Mouse (Mus musculus) small intestine, adult 2 months (tissue): ENCODE measurements around the gene Akap5. TPM values are rescaled to one million over a fixed set of nuclear protein-coding genes. Genes with fewer than 3 reads are reported as not detected.

Experiments
- H3K27ac ChIP-seq: fragments of 200-500 bp; 2 replicates; pipeline ENCODE4 v1.5.1; 2012; ENCODE audit warnings: low read depth, low read length, control low read depth, inconsistent platforms; ENCODE audit not compliant: insufficient read depth
- H3K27me3 ChIP-seq: fragments of 200-500 bp; 2 replicates; pipeline ENCODE4 v1.6.1; 2012; ENCODE audit warnings: mild to moderate bottlenecking, moderate library complexity, low read length, inconsistent platforms; ENCODE audit not compliant: control insufficient read depth, insufficient read depth
- H3K36me3 ChIP-seq: fragments of 200-500 bp; 2 replicates; pipeline ENCODE4 v1.6.1; 2012; ENCODE audit warnings: mild to moderate bottlenecking, low read length, control low read depth, inconsistent platforms; ENCODE audit not compliant: control insufficient read depth, insufficient read depth
- H3K4me1 ChIP-seq: fragments of 200-500 bp; 2 replicates; pipeline ENCODE4 v1.6.1; 2012; ENCODE audit warnings: low read length, inconsistent platforms, mixed read lengths; ENCODE audit not compliant: control insufficient read depth, insufficient read depth, insufficient read length
- H3K4me3 ChIP-seq: fragments of 200-500 bp; 2 replicates; pipeline ENCODE4 v1.5.1; 2012; ENCODE audit warnings: low read depth, mild to moderate bottlenecking, control low read depth, inconsistent platforms, low read length, moderate library complexity
- CTCF ChIP-seq: fragments of 200-500 bp; IDR thresholded peaks from 2 replicates; pipeline ENCODE4 v1.5.1; 2012; ENCODE audit warnings: low read depth, mild to moderate bottlenecking, control low read depth, inconsistent platforms, low read length, moderate library complexity, mixed read lengths; ENCODE audit not compliant: insufficient replicate concordance, insufficient read length; ENCODE audit errors: extremely low read depth
- POLR2A ChIP-seq: fragments of 200-500 bp; IDR thresholded peaks from 2 replicates; pipeline ENCODE4 v1.6.1; 2012; ENCODE audit warnings: low read depth, mild to moderate bottlenecking, control low read depth, inconsistent platforms, low read length, moderate library complexity
- WGBS: fragments of 180-500 bp; shearing (Covaris S2); methylation state at CpG from one replicate; pipeline ENCODE4 v1.1.7; 2018; 5-methylcytosine and 5-hydroxymethylcytosine counted together
- polyA plus RNA-seq: library from polyadenylated mRNA; depleted of rRNA; stranded (reverse); fragments of >200 nt; gene quantifications from 2 replicates; pipeline ENCODE4 v1.2.3, GENCODE M21; 2012; rRNA removed

The Akap5 gene
- polyA plus RNA-seq, 1 experiment, result 0.04 TPM

GRCm38 (mm10) chr12:76380151-76380550 is 55.5 kb downstream of the Akap5 start:
- H3K4me1 ChIP-seq, result peaks cover 5% of the 10 kb centered on the region; the same call in 1 of the 2 replicates
- WGBS, result 53% methylated on average over 7 of the region's 7 CpGs
- TF ChIP-seq CTCF, result no peak
- TF ChIP-seq POLR2A, result no peak
- no peaks in the 10 kb centered on the region for H3K27me3 ChIP-seq
- H3K4me3 ChIP-seq, result no peak overlapping the region
- H3K36me3 ChIP-seq, result no peaks in the 10 kb centered on the region
- no peak overlapping the region for H3K27ac ChIP-seq

Other genes with a start within 250 kb of the Akap5 start
- gene Esr2, start 147.6 kb upstream of the Akap5 start, polyA plus RNA-seq, result 0.05 TPM in 1 of 2 replicates, not detected in the other
- gene Tex21, start 78.1 kb upstream of the Akap5 start, polyA plus RNA-seq, result not detected in 2 replicates
- gene Mthfd1, start 69.6 kb upstream of the Akap5 start, polyA plus RNA-seq, result 7.3 and 11.3 TPM in 2 replicates
- gene Zbtb25, start 44.7 kb downstream of the Akap5 start, polyA plus RNA-seq, result 1.4 and 2.2 TPM in 2 replicates
- 0.55 and 0.89 TPM in 2 replicates for gene Zbtb1, start 45.4 kb downstream of the Akap5 start, polyA plus RNA-seq
- gene Hspa2, start 79.3 kb downstream of the Akap5 start, polyA plus RNA-seq, result 3.7 and 8.9 TPM in 2 replicates
- not detected in 2 replicates for gene Ppp1r36, start 92.6 kb downstream of the Akap5 start, polyA plus RNA-seq
- gene Plekhg3, start 206.0 kb downstream of the Akap5 start, polyA plus RNA-seq, result 12.3 and 16.9 TPM in 2 replicates